Mouse (Mus musculus): ENCODE results near the gene Rps17.

Gene Rps17

GRCm38 (mm10) chr7:81330767-81331166 lies 14.3 kb downstream of the Rps17 start:
- no peak for DNase-seq

- DNase-seq = no peak
These were observed 17.4 kb downstream of the Rps17 start for GRCm38 (mm10) chr7:81327661-81328060.

GRCm38 (mm10) chr7:81326859-81327258 lies 18.2 kb downstream of the Rps17 start:
- no peak for DNase-seq

- no peak for DNase-seq
These were observed 19.0 kb downstream of the Rps17 start for GRCm38 (mm10) chr7:81326043-81326442.

GRCm38 (mm10) chr7:81321776-81322175 lies 23.3 kb downstream of the Rps17 start:
- DNase-seq = no peak

- DNase-seq = no peak
These were observed 25.3 kb downstream of the Rps17 start for GRCm38 (mm10) chr7:81319749-81320148.

- no peak for DNase-seq
These were observed 29.5 kb downstream of the Rps17 start for GRCm38 (mm10) chr7:81315583-81315982.

GRCm38 (mm10) chr7:81311581-81311980 lies 33.5 kb downstream of the Rps17 start:
- DNase-seq = no peak

- no peak for DNase-seq
These were observed 33.9 kb downstream of the Rps17 start for GRCm38 (mm10) chr7:81311130-81311529.

- no peak for DNase-seq
These were observed 35.8 kb downstream of the Rps17 start for GRCm38 (mm10) chr7:81309247-81309646.

GRCm38 (mm10) chr7:81307735-81308134 lies 37.3 kb downstream of the Rps17 start:
- DNase-seq = peak; percentile 6

GRCm38 (mm10) chr7:81304675-81305074 lies 40.4 kb downstream of the Rps17 start:
- DNase-seq = no peak

GRCm38 (mm10) chr7:81304100-81304499 lies 41.0 kb downstream of the Rps17 start:
- no peak for DNase-seq

GRCm38 (mm10) chr7:81303682-81304081 lies 41.4 kb downstream of the Rps17 start:
- no peak for DNase-seq

- DNase-seq = no peak
These were observed 43.7 kb downstream of the Rps17 start for GRCm38 (mm10) chr7:81301323-81301722.

- DNase-seq = no peak
These were observed 46.8 kb downstream of the Rps17 start for GRCm38 (mm10) chr7:81298206-81298605.

- no peak for DNase-seq
These were observed 49.9 kb downstream of the Rps17 start for GRCm38 (mm10) chr7:81295169-81295568.

Data from cerebellum, adult 11 months (tissue).